Comparison of ENCODE assay signal across 8 mouse cellular contexts in the genomic region with DNA sequence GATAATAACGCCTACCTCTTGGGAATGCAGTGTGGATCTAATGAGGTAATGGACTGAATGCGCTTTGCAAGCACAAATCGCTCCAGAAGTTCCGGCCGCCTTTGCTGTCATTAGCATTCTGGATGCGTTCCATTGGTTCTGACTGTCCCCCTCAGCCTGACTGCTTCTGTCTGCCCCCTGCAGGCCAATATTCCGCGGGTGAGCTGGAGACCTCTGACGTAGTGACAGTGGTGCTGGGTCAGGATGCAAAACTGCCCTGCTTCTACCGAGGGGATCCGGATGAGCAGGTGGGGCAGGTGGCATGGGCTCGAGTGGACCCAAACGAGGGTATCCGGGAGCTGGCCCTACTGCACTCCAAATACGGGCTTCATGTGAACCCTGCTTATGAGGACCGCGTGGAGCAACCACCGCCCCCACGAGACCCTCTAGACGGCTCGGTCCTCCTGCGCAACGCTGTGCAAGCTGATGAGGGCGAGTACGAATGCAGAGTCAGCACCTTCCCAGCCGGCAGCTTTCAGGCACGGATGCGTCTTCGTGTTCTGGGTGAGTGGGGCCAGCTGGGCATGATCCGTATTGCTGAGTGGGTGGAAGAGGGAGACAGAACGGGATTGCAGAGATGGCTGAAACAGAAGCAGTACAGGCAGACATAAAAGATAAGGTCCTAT. TPM values are rescaled to one million over a fixed set of nuclear protein-coding genes. Genes with fewer than 3 reads are reported as not detected.
DNase-seq lines count a peak whose midpoint lies in the region; ATAC-seq and TF ChIP-seq lines count a peak whose summit lies in the region.

No protein-coding gene starts in this region.

- peak overlapping the region; percentile 53 for H3K4me3 ChIP-seq in gastrocnemius, adult 2 months
- H3K4me3 ChIP-seq in hindbrain, embryonic 16.5 days (ENCODE audit: low read length) = peak overlapping the region; percentile 39

- no peaks in the 10 kb centered on the region for H3K36me3 ChIP-seq in hindbrain, embryonic 16.5 days (ENCODE audit: control insufficient read depth, insufficient read depth, low read length)

- peak; percentile 86 for ATAC-seq in hindbrain, embryonic 16.5 days

- peak; percentile 90 for DNase-seq in ZHBTc4 (ENCODE audit: low read depth, low spot score)
- peak; percentile 75 to 80 for DNase-seq in cerebellum, postnatal 36 days
- DNase-seq in gastrocnemius, adult 2 months = peak; percentile 82
- DNase-seq in left cerebral cortex, adult 18-20 months (ENCODE audit: low spot score in 2 of 2) = peak; percentile 73 to 81
- DNase-seq in lung, postnatal 4 days = peak; percentile 84 to 89
- peak; percentile 89 for DNase-seq in retina, postnatal 1 day
- peak; percentile 75 to 78 for DNase-seq in thymus, postnatal 36 days

- H3K9ac ChIP-seq in hindbrain, embryonic 16.5 days (ENCODE audit: low read depth, low read length) = peak overlapping the region; percentile 66

- 3% methylated on average over 31 of the region's 31 CpGs for WGBS in hindbrain, embryonic 16.5 days

- intact Hi-C loops in gastrocnemius, adult 2 months (cut with DNase I) = no loop called here

- H3K4me2 ChIP-seq in hindbrain, embryonic 16.5 days (ENCODE audit: low read length) = peak overlapping the region; percentile 71

- H3K4me1 ChIP-seq in hindbrain, embryonic 16.5 days (ENCODE audit: control insufficient read depth, insufficient read depth, low read depth, low read length) = peaks cover 9% of the 10 kb centered on the region; the same call in 1 of the 2 replicates

- no peaks in the 10 kb centered on the region; the same call in 1 of the 2 replicates for H3K27me3 ChIP-seq in hindbrain, embryonic 16.5 days (replicated peaks; ENCODE audit: control insufficient read depth, insufficient read depth, low read length)

- peak; percentile 73 for TF ChIP-seq CTCF in gastrocnemius, adult 2 months (IDR thresholded peaks at IDR 0.05)

- H3K9me3 ChIP-seq in hindbrain, embryonic 16.5 days (ENCODE audit: control insufficient read depth, low read length) = no peaks in the 10 kb centered on the region

- no peak overlapping the region for H3K27ac ChIP-seq in gastrocnemius, adult 2 months
- peak overlapping the region; percentile 47; the same call in 1 of the 2 replicates for H3K27ac ChIP-seq in hindbrain, embryonic 16.5 days (ENCODE audit: low read depth, low read length)

RNA-seq across cellular contexts. Expression of a gene that starts 8.7 kb away (rescaled TPM):
- under 1 TPM; 0.38 to 0.73 TPM for total RNA-seq in gastrocnemius, adult 2 months (2021)
- polyA plus RNA-seq in hindbrain, embryonic 16.5 days (2015; fragmentation: Nextera tagmentation; extraction: Ambion mirVana) = 0.73 and 0.79 TPM in 2 replicates
- 1 to 10 TPM; 2.2 to 2.6 TPM for total RNA-seq in left cerebral cortex, adult 18-20 months (2021)

RNA-seq across cellular contexts. Expression of a gene that starts 10.2 kb away (rescaled TPM):
- total RNA-seq in gastrocnemius, adult 2 months (2021) = under 1 TPM in 1 of 2 experiments, not detected in 1; 0.06 TPM
- polyA plus RNA-seq in hindbrain, embryonic 16.5 days (2015; fragmentation: Nextera tagmentation; extraction: Ambion mirVana) = 4.1 and 4.7 TPM in 2 replicates
- total RNA-seq in left cerebral cortex, adult 18-20 months (2021) = 1 to 10 TPM; 3.6 to 4.7 TPM

RNA-seq across cellular contexts. Expression of a gene that starts 19.5 kb away (rescaled TPM):
- total RNA-seq in gastrocnemius, adult 2 months (2021) = not detected
- polyA plus RNA-seq in hindbrain, embryonic 16.5 days (2015; fragmentation: Nextera tagmentation; extraction: Ambion mirVana) = 3.3 and 4.3 TPM in 2 replicates
- total RNA-seq in left cerebral cortex, adult 18-20 months (2021) = 1 to 10 TPM; 7.1 to 8.0 TPM

RNA-seq across cellular contexts. Expression of a gene that starts 31.0 kb away (rescaled TPM):
- total RNA-seq in gastrocnemius, adult 2 months (2021) = 10 to 100 TPM; 29.9 to 36.8 TPM
- 150 and 170 TPM in 2 replicates for polyA plus RNA-seq in hindbrain, embryonic 16.5 days (2015; fragmentation: Nextera tagmentation; extraction: Ambion mirVana)
- total RNA-seq in left cerebral cortex, adult 18-20 months (2021) = 100 to 1,000 TPM in 1 of 2 experiments, 10 to 100 TPM in 1; 99.0 to 105 TPM

RNA-seq across cellular contexts. Expression of a gene that starts 34.6 kb away (rescaled TPM):
- total RNA-seq in gastrocnemius, adult 2 months (2021) = 100 to 1,000 TPM in 1 of 2 experiments, 10 to 100 TPM in 1; 93.2 to 101 TPM
- polyA plus RNA-seq in hindbrain, embryonic 16.5 days (2015; fragmentation: Nextera tagmentation; extraction: Ambion mirVana) = 123 and 143 TPM in 2 replicates
- total RNA-seq in left cerebral cortex, adult 18-20 months (2021) = 100 to 1,000 TPM; 189 to 191 TPM

Comparison
In these comparisons a context has a peak if more than half of its experiments do, and no peak if none do; other contexts are left out.
1. RNA of a gene that starts 10.2 kb away (total RNA-seq): 3.6 to 4.7 TPM in left cerebral cortex, adult 18-20 months; 0.06 TPM in gastrocnemius, adult 2 months; every median in the first group is over 4 times any median in the second.
2. RNA of a gene that starts 19.5 kb away (total RNA-seq): 7.1 to 8.0 TPM in left cerebral cortex, adult 18-20 months; not detected in gastrocnemius, adult 2 months; every median in the first group is over 4 times any median in the second.
3. Peak in every context shown above with its lines, with median percentiles within 50 percentile points of each other: DNase-seq.